Mouse (Mus musculus) NIH3T3 (cell line): Measurements from ENCODE around the gene Slc8a3.

Source experiments
- DNase-seq: peaks from one replicate; pipeline ENCODE4 v3.0.0-alpha.2; 2012; ENCODE audit warnings: low read depth

Slc8a3 gene

GRCm38 (mm10) chr12:81237158-81237557 lies 95.8 kb downstream of the Slc8a3 start:
- no peak for DNase-seq

- DNase-seq: peak; percentile 74
These were observed 97.3 kb downstream of the Slc8a3 start for GRCm38 (mm10) chr12:81235456-81236330.

- no peak for DNase-seq
These were observed 99.1 kb downstream of the Slc8a3 start for GRCm38 (mm10) chr12:81233746-81234380.

GRCm38 (mm10) chr12:81227767-81228460 lies 105.1 kb downstream of the Slc8a3 start:
- DNase-seq: peak; percentile 52

GRCm38 (mm10) chr12:81226590-81226989 lies 106.4 kb downstream of the Slc8a3 start:
- DNase-seq: no peak

GRCm38 (mm10) chr12:81225966-81226577 lies 106.9 kb downstream of the Slc8a3 start:
- no peak for DNase-seq

- DNase-seq: no peak
These were observed 108.1 kb downstream of the Slc8a3 start for GRCm38 (mm10) chr12:81224843-81225242.

- no peak for DNase-seq
These were observed 109.7 kb downstream of the Slc8a3 start for GRCm38 (mm10) chr12:81223276-81223675.

- no peak for DNase-seq
These were observed 113.6 kb downstream of the Slc8a3 start for GRCm38 (mm10) chr12:81219339-81219738.

- no peak for DNase-seq
These were observed 124.4 kb downstream of the Slc8a3 start for GRCm38 (mm10) chr12:81208559-81208958.

GRCm38 (mm10) chr12:81205619-81206560 lies 127.1 kb downstream of the Slc8a3 start:
- DNase-seq: peak; percentile 83

- no peak for DNase-seq
These were observed 129.8 kb downstream of the Slc8a3 start for GRCm38 (mm10) chr12:81203226-81203625.

GRCm38 (mm10) chr12:81199280-81199955 lies 133.6 kb downstream of the Slc8a3 start:
- peak; percentile 84 for DNase-seq

- DNase-seq: no peak
These were observed 135.4 kb downstream of the Slc8a3 start for GRCm38 (mm10) chr12:81197468-81198075.

GRCm38 (mm10) chr12:81193968-81194367 lies 139.0 kb downstream of the Slc8a3 start:
- no peak for DNase-seq

GRCm38 (mm10) chr12:81189636-81190035 lies 143.3 kb downstream of the Slc8a3 start:
- peak; percentile 16 for DNase-seq

- DNase-seq: no peak
These were observed 144.0 kb downstream of the Slc8a3 start for GRCm38 (mm10) chr12:81188996-81189395.

GRCm38 (mm10) chr12:81188423-81188822 lies 144.6 kb downstream of the Slc8a3 start:
- no peak for DNase-seq

- no peak for DNase-seq
These were observed 146.3 kb downstream of the Slc8a3 start for GRCm38 (mm10) chr12:81186668-81187067.

GRCm38 (mm10) chr12:81186081-81186480 lies 146.9 kb downstream of the Slc8a3 start:
- DNase-seq: no peak
